Mouse (Mus musculus): ENCODE results near the gene Lpxn. TPM values are rescaled to one million over a fixed set of nuclear protein-coding genes. Genes with fewer than 3 reads are reported as not detected.

Lpxn gene
- polyA plus RNA-seq, 1 experiment from 2014 or later: 2.8 TPM

GRCm38 (mm10) chr19:12786803-12787395, 9.1 kb upstream of the Lpxn start:
- H3K9me3 ChIP-seq (replicated peaks; ENCODE audit: control insufficient read depth, low read length): no peaks in the 10 kb centered on the region
- H3K4me3 ChIP-seq (replicated peaks; ENCODE audit: low read length): no peak overlapping the region
- no peak overlapping the region for H3K9ac ChIP-seq (ENCODE audit: low read length)
- no peaks in the 10 kb centered on the region; the same call in 1 of the 2 replicates for H3K4me1 ChIP-seq (ENCODE audit: control insufficient read depth, insufficient read depth, low read length)
- H3K4me2 ChIP-seq (ENCODE audit: low read depth, low read length): no peak overlapping the region
- 73% methylated on average over 2 of the region's 2 CpGs for WGBS
- H3K27ac ChIP-seq (ENCODE audit: low read length): no peak overlapping the region
- H3K36me3 ChIP-seq (ENCODE audit: control insufficient read depth, insufficient read depth, low read length): no peaks in the 10 kb centered on the region
- ATAC-seq (ENCODE audit: insufficient read depth, low FRiP score): no peak
- H3K27me3 ChIP-seq (ENCODE audit: control insufficient read depth, insufficient read depth, low read length): no peaks in the 10 kb centered on the region

- ATAC-seq (ENCODE audit: insufficient read depth, low FRiP score): no peak
- 80% methylated on average over 4 of the region's 4 CpGs for WGBS
Observed at GRCm38 (mm10) chr19:12787721-12788120, 8.3 kb upstream of the Lpxn start.

GRCm38 (mm10) chr19:12792374-12792773, 3.6 kb upstream of the Lpxn start:
- H3K27ac ChIP-seq (ENCODE audit: low read length): no peak overlapping the region
- H3K9ac ChIP-seq (ENCODE audit: low read length): no peak overlapping the region
- peaks cover 2% of the 10 kb centered on the region; the same call in 1 of the 2 replicates for H3K4me1 ChIP-seq (ENCODE audit: control insufficient read depth, insufficient read depth, low read length)
- H3K4me3 ChIP-seq (replicated peaks; ENCODE audit: low read length): no peak overlapping the region
- no peaks in the 10 kb centered on the region for H3K27me3 ChIP-seq (ENCODE audit: control insufficient read depth, insufficient read depth, low read length)
- H3K9me3 ChIP-seq (replicated peaks; ENCODE audit: control insufficient read depth, low read length): no peaks in the 10 kb centered on the region
- H3K4me2 ChIP-seq (ENCODE audit: low read depth, low read length): no peak overlapping the region
- H3K36me3 ChIP-seq (ENCODE audit: control insufficient read depth, insufficient read depth, low read length): no peaks in the 10 kb centered on the region
- no peak for ATAC-seq (ENCODE audit: insufficient read depth, low FRiP score)

More at GRCm38 (mm10) chr19:12787721-12788120, 8.3 kb upstream of the Lpxn start:
- Histone ChIP-seq H3K4me1 (ENCODE audit: control insufficient read depth, insufficient read depth, low read length) (no peaks in the 10 kb centered on the region; the same call in 1 of the 2 replicates), H3K9me3 (replicated peaks; ENCODE audit: control insufficient read depth, low read length) (no peaks in the 10 kb centered on the region), H3K27me3 (ENCODE audit: control insufficient read depth, insufficient read depth, low read length) (no peaks in the 10 kb centered on the region), H3K4me3 (replicated peaks; ENCODE audit: low read length) (no peak overlapping the region), H3K36me3 (ENCODE audit: control insufficient read depth, insufficient read depth, low read length) (no peaks in the 10 kb centered on the region), H3K27ac (ENCODE audit: low read length) (no peak overlapping the region), H3K4me2 (ENCODE audit: low read depth, low read length) (no peak overlapping the region), H3K9ac (ENCODE audit: low read length) (no peak overlapping the region)

- ATAC-seq (ENCODE audit: insufficient read depth, low FRiP score): peak; percentile 45
- Histone ChIP-seq H3K36me3 (ENCODE audit: control insufficient read depth, insufficient read depth, low read length) (no peaks in the 10 kb centered on the region), H3K9me3 (replicated peaks; ENCODE audit: control insufficient read depth, low read length) (no peaks in the 10 kb centered on the region), H3K4me2 (ENCODE audit: low read depth, low read length) (peak overlapping the region; percentile 67), H3K27me3 (ENCODE audit: control insufficient read depth, insufficient read depth, low read length) (no peaks in the 10 kb centered on the region), H3K27ac (ENCODE audit: low read length) (peak overlapping the region; percentile 100), H3K4me1 (ENCODE audit: control insufficient read depth, insufficient read depth, low read length) (0 out of 2 replicates have a peak, but pooled peaks cover 2% of the 10 kb centered on the region), H3K4me3 (replicated peaks; ENCODE audit: low read length) (peak overlapping the region; percentile 95), H3K9ac (ENCODE audit: low read length) (peak overlapping the region; percentile 98)
- WGBS: under 1% methylated on average over 39 of the region's 39 CpGs
Observed at GRCm38 (mm10) chr19:12794056-12795044, 1.6 kb upstream of the Lpxn start.

GRCm38 (mm10) chr19:12795110-12795509, 883 bp upstream of the Lpxn start:
- 0 out of 2 replicates have a peak, but pooled peaks cover 2% of the 10 kb centered on the region for H3K4me1 ChIP-seq (ENCODE audit: control insufficient read depth, insufficient read depth, low read length)
- H3K9ac ChIP-seq (ENCODE audit: low read length): peak overlapping the region; percentile 98
- WGBS: under 1% methylated on average over 27 of the region's 63 CpGs
- H3K4me2 ChIP-seq (ENCODE audit: low read depth, low read length): no peak overlapping the region
- peak overlapping the region; percentile 100 for H3K27ac ChIP-seq (ENCODE audit: low read length)
- H3K4me3 ChIP-seq (replicated peaks; ENCODE audit: low read length): peak overlapping the region; percentile 95
- no peak for ATAC-seq (ENCODE audit: insufficient read depth, low FRiP score)
- no peaks in the 10 kb centered on the region for H3K27me3 ChIP-seq (ENCODE audit: control insufficient read depth, insufficient read depth, low read length)
- no peaks in the 10 kb centered on the region for H3K36me3 ChIP-seq (ENCODE audit: control insufficient read depth, insufficient read depth, low read length)
- no peaks in the 10 kb centered on the region for H3K9me3 ChIP-seq (replicated peaks; ENCODE audit: control insufficient read depth, low read length)

- H3K4me1 ChIP-seq (ENCODE audit: control insufficient read depth, insufficient read depth, low read length): 0 out of 2 replicates have a peak, but pooled peaks cover 2% of the 10 kb centered on the region
- no peaks in the 10 kb centered on the region for H3K27me3 ChIP-seq (ENCODE audit: control insufficient read depth, insufficient read depth, low read length)
- H3K27ac ChIP-seq (ENCODE audit: low read length): peak overlapping the region; percentile 100
- H3K4me3 ChIP-seq (replicated peaks; ENCODE audit: low read length): peak overlapping the region; percentile 95
- no peaks in the 10 kb centered on the region for H3K36me3 ChIP-seq (ENCODE audit: control insufficient read depth, insufficient read depth, low read length)
- H3K9me3 ChIP-seq (replicated peaks; ENCODE audit: control insufficient read depth, low read length): no peaks in the 10 kb centered on the region
- ATAC-seq (ENCODE audit: insufficient read depth, low FRiP score): peak; percentile 19
- H3K4me2 ChIP-seq (ENCODE audit: low read depth, low read length): peak overlapping the region; percentile 87
- peak overlapping the region; percentile 80 for H3K9ac ChIP-seq (ENCODE audit: low read length)
- WGBS: under 1% methylated on average over 29 of the region's 29 CpGs
Observed at GRCm38 (mm10) chr19:12796328-12796931, 437 bp downstream of the Lpxn start.

GRCm38 (mm10) chr19:12797071-12797470, 1.1 kb downstream of the Lpxn start:
- H3K27me3 ChIP-seq (ENCODE audit: control insufficient read depth, insufficient read depth, low read length): no peaks in the 10 kb centered on the region
- no peaks in the 10 kb centered on the region for H3K36me3 ChIP-seq (ENCODE audit: control insufficient read depth, insufficient read depth, low read length)
- 0 out of 2 replicates have a peak, but pooled peaks cover 2% of the 10 kb centered on the region for H3K4me1 ChIP-seq (ENCODE audit: control insufficient read depth, insufficient read depth, low read length)
- peak overlapping the region; percentile 100 for H3K27ac ChIP-seq (ENCODE audit: low read length)
- no peak for ATAC-seq (ENCODE audit: insufficient read depth, low FRiP score)
- WGBS: under 1% methylated on average over 7 of the region's 7 CpGs
- H3K4me3 ChIP-seq (replicated peaks; ENCODE audit: low read length): peak overlapping the region; percentile 95
- H3K4me2 ChIP-seq (ENCODE audit: low read depth, low read length): peak overlapping the region; percentile 87
- H3K9ac ChIP-seq (ENCODE audit: low read length): peak overlapping the region; percentile 80; the same call in 1 of the 2 replicates
- no peaks in the 10 kb centered on the region for H3K9me3 ChIP-seq (replicated peaks; ENCODE audit: control insufficient read depth, low read length)

GRCm38 (mm10) chr19:12798404-12798803, 2.4 kb downstream of the Lpxn start:
- no peaks in the 10 kb centered on the region for H3K27me3 ChIP-seq (ENCODE audit: control insufficient read depth, insufficient read depth, low read length)
- WGBS: 75% methylated on average over 4 of the region's 4 CpGs
- no peaks in the 10 kb centered on the region for H3K9me3 ChIP-seq (replicated peaks; ENCODE audit: control insufficient read depth, low read length)
- H3K4me3 ChIP-seq (replicated peaks; ENCODE audit: low read length): no peak overlapping the region
- no peak for ATAC-seq (ENCODE audit: insufficient read depth, low FRiP score)
- H3K4me2 ChIP-seq (ENCODE audit: low read depth, low read length): no peak overlapping the region
- H3K9ac ChIP-seq (ENCODE audit: low read length): no peak overlapping the region
- H3K27ac ChIP-seq (ENCODE audit: low read length): no peak overlapping the region
- no peaks in the 10 kb centered on the region for H3K4me1 ChIP-seq (ENCODE audit: control insufficient read depth, insufficient read depth, low read length)
- H3K36me3 ChIP-seq (ENCODE audit: control insufficient read depth, insufficient read depth, low read length): no peaks in the 10 kb centered on the region
